Mouse (Mus musculus) CH12.LX (cell line): ENCODE measurements at regions not wholly inside any gene's neighbourhood (a gene's known extent, or its start where the extent isn't known, plus 50 kb on each side); places are given as distances from the start of the nearest gene placed in this dataset.
"Not testable (repeated sequence)": the region's sequence is repeated elsewhere in the genome, so short reads cannot be mapped to it uniquely, and the experiment has no call there.

Experiments
- DNase-seq: peaks from one replicate; pipeline ENCODE4 v3.0.0-alpha.2; 2013; ENCODE audit errors: extremely low read depth
- H3K27ac ChIP-seq: 2 replicates; pipeline ENCODE4 v1.5.1; 2012; ENCODE audit warnings: low read depth, mild to moderate bottlenecking, control low read depth, moderate library complexity; ENCODE audit not compliant: insufficient read depth
- H3K27me3 ChIP-seq: replicated peaks from 2 replicates; pipeline ENCODE3; 2012; ENCODE audit warnings: inconsistent platforms
- H3K36me3 ChIP-seq, 2 experiments: replicated peaks in 1 of 2; 2 replicates each; pipeline versions ENCODE3 to v1.6.1; 2012; ENCODE audit warnings: inconsistent platforms in 1 of 2, low read length in 1 of 2, mild to moderate bottlenecking in 1 of 2, mixed read lengths in 1 of 2, moderate library complexity in 1 of 2; ENCODE audit not compliant: control insufficient read depth in 1 of 2, insufficient read depth in 1 of 2
- H3K4me1 ChIP-seq, 2 experiments: 2 replicates each; pipeline ENCODE4 v1.6.1; 2012; ENCODE audit warnings: inconsistent platforms in 1 of 2, moderate library complexity in 1 of 2; ENCODE audit not compliant: insufficient read depth in 2 of 2, control insufficient read depth in 1 of 2
- H3K4me2 ChIP-seq: 2 replicates; pipeline ENCODE4 v1.6.1; 2012; ENCODE audit warnings: low read depth, mild to moderate bottlenecking, control low read depth; ENCODE audit not compliant: poor library complexity, insufficient read depth, severe bottlenecking
- H3K4me3 ChIP-seq, 3 experiments: fragments of 150-350 bp in 1 of 3; sonication (generic) in 1 of 3; replicated peaks in 1 of 3; 2 replicates each; pipeline versions ENCODE3 to v1.5.1; 2011 to 2012; ENCODE audit warnings: low read depth in 2 of 3, low read length in 2 of 3, mild to moderate bottlenecking in 2 of 3, moderate library complexity in 2 of 3, control low read depth in 1 of 3, improper control_type of control experiment in 1 of 3, inconsistent platforms in 1 of 3, mixed read lengths in 1 of 3; ENCODE audit not compliant: poor library complexity in 1 of 3
- H3K79me2 ChIP-seq: replicated peaks from 2 replicates; pipeline ENCODE4 v1.6.1; 2012; ENCODE audit warnings: mild to moderate bottlenecking, moderate library complexity; ENCODE audit not compliant: control insufficient read depth, poor library complexity, insufficient read depth, severe bottlenecking; ENCODE audit errors: extremely low read depth
- H3K9ac ChIP-seq: 2 replicates; pipeline ENCODE4 v1.6.1; 2012; ENCODE audit warnings: low read depth, mild to moderate bottlenecking, control low read depth, moderate library complexity; ENCODE audit not compliant: insufficient read depth
- H3K9me3 ChIP-seq: replicated peaks from 2 replicates; pipeline ENCODE3; 2012; ENCODE audit warnings: low read length, inconsistent platforms, mixed read lengths
- BHLHE40 ChIP-seq: IDR thresholded peaks from 2 replicates; pipeline ENCODE4 v1.6.1; 2011; ENCODE audit warnings: mild to moderate bottlenecking, low read depth, low read length, improper control_type of control experiment
- CHD2 ChIP-seq: IDR thresholded peaks from 2 replicates; pipeline ENCODE4 v1.6.1; 2011; ENCODE audit warnings: low read length, improper control_type of control experiment
- CTCF ChIP-seq, 2 experiments: IDR thresholded peaks in 1 of 2; conservative IDR thresholded peaks in 1 of 2; 2 replicates each; pipeline ENCODE4 v1.5.1; 2011 to 2012; ENCODE audit warnings: low read depth in 2 of 2, low read length in 2 of 2, improper control_type of control experiment in 1 of 2, inconsistent platforms in 1 of 2, mild to moderate bottlenecking in 1 of 2, moderate library complexity in 1 of 2
- E2F4 ChIP-seq: IDR thresholded peaks from 2 replicates; pipeline ENCODE4 v1.6.1; 2011; ENCODE audit warnings: low read depth, low read length, improper control_type of control experiment; ENCODE audit not compliant: insufficient replicate concordance
- EP300 ChIP-seq: IDR thresholded peaks from 2 replicates; pipeline ENCODE4 v1.6.1; 2011; ENCODE audit warnings: low read length, improper control_type of control experiment
- GABPA ChIP-seq: IDR thresholded peaks from 2 replicates; pipeline ENCODE4 v1.6.1; 2012; ENCODE audit warnings: low read depth, low read length, improper control_type of control experiment, inconsistent platforms; ENCODE audit not compliant: insufficient replicate concordance
- IRF4 ChIP-seq: IDR thresholded peaks from 2 replicates; pipeline ENCODE4 v1.6.1; 2014; ENCODE audit warnings: low read depth, mild to moderate bottlenecking, inconsistent platforms, low read length, improper control_type of control experiment
- JUN ChIP-seq: IDR thresholded peaks from 2 replicates; pipeline ENCODE4 v1.6.1; 2011; ENCODE audit warnings: low read depth, mild to moderate bottlenecking, low read length, improper control_type of control experiment, moderate library complexity; ENCODE audit not compliant: insufficient read depth
- KAT2A ChIP-seq: IDR thresholded peaks from 2 replicates; pipeline ENCODE4 v1.6.1; 2012; ENCODE audit warnings: low read length, improper control_type of control experiment, inconsistent platforms; ENCODE audit not compliant: insufficient replicate concordance
- NRF1 ChIP-seq: IDR thresholded peaks from 2 replicates; pipeline ENCODE4 v1.6.1; 2014; ENCODE audit warnings: low read depth, mild to moderate bottlenecking, inconsistent platforms, low read length, improper control_type of control experiment, moderate library complexity
- SIN3A ChIP-seq: IDR thresholded peaks from 2 replicates; pipeline ENCODE4 v1.6.1; 2012; ENCODE audit warnings: low read length, improper control_type of control experiment, inconsistent platforms
- SMC3 ChIP-seq: IDR thresholded peaks from 2 replicates; pipeline ENCODE4 v1.6.1; 2011; ENCODE audit warnings: low read depth, low read length, improper control_type of control experiment
- UBTF ChIP-seq: IDR thresholded peaks from 2 replicates; pipeline ENCODE4 v1.6.1; 2012; ENCODE audit warnings: low read depth, mild to moderate bottlenecking, inconsistent platforms, low read length, improper control_type of control experiment, moderate library complexity
- USF2 ChIP-seq: conservative IDR thresholded peaks from 2 replicates; pipeline ENCODE4 v1.6.1; 2011; ENCODE audit warnings: low read depth, low read length, improper control_type of control experiment
- dilution Hi-C: fragments of 300-500 bp; cut with MboI; formaldehyde crosslinking; loops from 2 replicates; pipeline ENCODE4 v1.14.3; 2020; ENCODE audit warnings: low sequenced_read_pairs; ENCODE audit not compliant: extremely low pct_unique_long_range_greater_than_20kb, extremely low pct_ligation_motif_present
- in situ Hi-C: fragments of 300-500 bp; cut with MboI; formaldehyde crosslinking; loops from 3 replicates; pipeline ENCODE4 v1.14.3; 2019; ENCODE audit warnings: low sequenced_read_pairs, low pct_ligation_motif_present, low pct_unique_long_range_greater_than_20kb, mixed read lengths

GRCm38 (mm10) chr12:29083426-29084221, 332.0 kb downstream of the Eipr1 start:
- DNase-seq: no peak
- Histone ChIP-seq H3K36me3 (no peaks in the 10 kb centered on the region), H3K4me1 (no peaks in the 10 kb centered on the region), H3K79me2 (no peaks in the 10 kb centered on the region), H3K27me3 (no peaks in the 10 kb centered on the region), H3K4me3 (no peak overlapping the region), H3K4me2 (no peak overlapping the region), H3K27ac (no peak overlapping the region), H3K9me3 (no peaks in the 10 kb centered on the region), H3K9ac (no peak overlapping the region)
- in situ Hi-C loops: no loop called here
- TF ChIP-seq SMC3 (no peak), JUN (no peak), KAT2A (no peak), BHLHE40 (no peak), EP300 (no peak), SIN3A (no peak), GABPA (no peak), NRF1 (no peak), E2F4 (no peak), IRF4 (no peak)
- dilution Hi-C loops: no loop called here

DNA sequence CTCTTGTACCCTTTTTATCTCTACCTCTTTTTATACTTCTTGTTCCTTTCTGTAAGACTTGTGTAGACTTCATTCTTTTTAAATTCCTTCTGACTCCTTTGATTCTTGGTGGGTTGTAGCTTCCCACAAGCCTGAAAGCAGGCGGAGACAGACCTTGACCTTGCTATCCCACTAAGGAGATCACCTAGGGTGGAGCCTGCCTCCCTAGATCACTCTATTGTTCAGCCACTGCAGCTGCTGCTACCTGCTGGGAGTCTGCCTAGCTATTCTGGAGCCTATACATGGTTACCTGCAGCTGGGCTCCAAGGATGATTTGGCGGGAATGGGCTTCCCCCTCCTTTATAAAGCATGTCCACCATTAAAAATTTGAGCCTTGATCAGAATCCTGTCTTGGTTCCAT, 335.6 kb downstream of the Eipr1 start:
- H3K4me3 ChIP-seq, in situ Hi-C loops, H3K4me2 ChIP-seq, H3K9me3 ChIP-seq, H3K9ac ChIP-seq, DNase-seq, H3K27ac ChIP-seq, dilution Hi-C loops, H3K79me2 ChIP-seq, H3K27me3 ChIP-seq, H3K4me1 ChIP-seq, H3K36me3 ChIP-seq: not testable (repeated sequence)

DNA sequence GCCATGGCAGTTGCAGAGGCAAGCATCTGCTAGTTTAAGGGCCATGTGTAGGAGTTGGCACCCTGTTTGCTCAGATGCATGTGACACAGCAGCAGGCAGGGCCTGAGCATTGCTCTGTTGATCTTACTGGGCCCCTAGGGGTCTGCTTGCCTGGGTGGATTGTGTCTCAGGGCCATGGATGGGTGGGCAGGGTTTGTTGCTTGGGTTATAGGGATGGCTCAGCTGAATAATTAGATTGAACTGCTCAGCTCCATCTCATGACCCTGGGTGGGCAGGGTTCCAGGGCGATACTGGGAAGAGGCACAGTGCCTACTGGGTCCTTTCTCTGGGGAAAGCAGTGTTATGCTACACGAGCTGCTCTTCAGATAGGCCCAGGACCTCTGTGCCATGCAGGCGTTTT, 338.0 kb downstream of the Eipr1 start:
- Histone ChIP-seq H3K9ac (no peak overlapping the region), H3K79me2 (no peaks in the 10 kb centered on the region), H3K4me2 (no peak overlapping the region), H3K27me3 (no peaks in the 10 kb centered on the region), H3K27ac (no peak overlapping the region), H3K36me3 (no peaks in the 10 kb centered on the region), H3K9me3 (no peaks in the 10 kb centered on the region), H3K4me3 (no peak overlapping the region), H3K4me1 (no peaks in the 10 kb centered on the region)
- no peak for DNase-seq
- dilution Hi-C loops: no loop called here
- TF ChIP-seq CHD2 (no peak), USF2 (no peak), UBTF (no peak), CTCF (conservative IDR thresholded peaks at IDR 0.05 in 1 of 2, IDR thresholded peaks at IDR 0.05 in 1 of 2; ENCODE audit: low read depth in 2 of 2, low read length in 2 of 2) (no peak)
- in situ Hi-C loops: no loop called here
